Mouse (Mus musculus) mesoderm, embryonic 11.5 days (tissue): Measurements from ENCODE around the gene Vmn2r13.
"Not testable (repeated sequence)": the region's sequence is repeated elsewhere in the genome, so short reads cannot be mapped to it uniquely, and the experiment has no call there.

Experiments used
- DNase-seq: peaks from one replicate; pipeline ENCODE4 v3.0.0-alpha.2; 2012; ENCODE audit warnings: low read depth, low spot score

The Vmn2r13 gene

GRCm38 (mm10) chr5:109192099-109192498 lies at the start of gene Vmn2r13:
TSS of gene Vmn2r13 (minus strand) at chr5:109192199.
- DNase-seq = not testable (repeated sequence)

DNA sequence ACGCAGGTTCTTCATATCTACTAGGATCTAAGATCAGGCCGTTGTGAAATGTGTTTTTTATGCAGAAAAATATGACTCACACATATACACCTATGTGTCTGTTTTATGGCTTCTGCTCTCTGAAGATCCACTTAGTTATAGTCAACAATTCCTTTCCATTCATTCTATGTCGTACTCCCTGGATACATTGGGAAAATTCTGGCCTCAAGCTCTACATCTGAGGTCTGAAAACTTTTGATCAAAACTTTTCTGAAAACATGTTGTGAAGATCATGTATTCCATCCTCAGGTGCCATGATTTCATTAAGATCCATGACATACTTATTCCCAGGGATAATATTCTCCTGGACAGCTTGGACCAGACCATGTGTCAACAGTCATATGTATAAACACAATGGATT lies 32.6 kb upstream of the Vmn2r13 start, which contains the start of gene Vmn2r14:
Gene Vmn2r14, minus strand, starts transcription at position 101 of the 400 bp plus-strand sequence.
- DNase-seq = no peak

DNA sequence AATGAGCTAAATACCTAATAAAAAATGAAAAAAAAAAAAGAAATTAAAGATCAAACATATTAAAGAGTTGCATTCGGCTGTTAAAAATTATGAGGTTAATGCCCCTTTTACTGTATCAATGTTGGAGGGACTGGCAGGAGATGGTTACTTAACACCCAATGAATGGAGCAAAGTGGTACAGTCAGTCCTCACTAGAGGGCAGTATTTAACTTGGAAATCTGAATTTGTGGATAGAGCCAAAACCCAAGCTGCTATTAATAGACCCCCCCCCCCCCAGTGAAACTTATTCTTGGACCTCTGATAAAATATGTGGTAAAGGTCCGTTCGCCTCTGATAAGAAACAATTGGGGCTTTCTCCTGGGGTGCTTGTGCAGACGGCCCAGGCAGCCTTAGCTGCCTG lies 25.1 kb downstream of the Vmn2r13 start:
- not testable (repeated sequence) for DNase-seq

- DNase-seq = no peak
These were observed 31.9 kb downstream of the Vmn2r13 start for GRCm38 (mm10) chr5:109160121-109160520.

DNA sequence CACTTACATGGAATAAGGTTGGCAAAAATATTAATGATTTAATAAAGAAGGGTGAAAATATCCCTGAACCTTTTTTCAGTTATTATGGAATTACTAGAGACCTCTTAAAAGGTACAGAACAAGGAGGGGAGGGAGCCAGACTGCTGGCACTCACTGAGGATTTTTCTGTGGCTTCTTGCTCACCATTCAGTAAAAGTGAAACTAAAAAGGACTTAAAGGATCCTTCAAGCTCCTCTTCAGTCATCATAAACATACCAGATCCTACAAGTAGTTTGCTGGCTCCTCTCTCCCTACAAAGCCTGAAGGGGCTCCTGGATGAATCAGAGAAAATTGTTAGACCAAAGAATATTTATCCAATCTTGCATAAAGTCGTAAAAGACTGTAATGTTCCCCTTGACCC lies 32.4 kb downstream of the Vmn2r13 start:
- DNase-seq = not testable (repeated sequence)

- not testable (repeated sequence) for DNase-seq
These were observed 33.2 kb downstream of the Vmn2r13 start for GRCm38 (mm10) chr5:109158488-109159485.

DNA sequence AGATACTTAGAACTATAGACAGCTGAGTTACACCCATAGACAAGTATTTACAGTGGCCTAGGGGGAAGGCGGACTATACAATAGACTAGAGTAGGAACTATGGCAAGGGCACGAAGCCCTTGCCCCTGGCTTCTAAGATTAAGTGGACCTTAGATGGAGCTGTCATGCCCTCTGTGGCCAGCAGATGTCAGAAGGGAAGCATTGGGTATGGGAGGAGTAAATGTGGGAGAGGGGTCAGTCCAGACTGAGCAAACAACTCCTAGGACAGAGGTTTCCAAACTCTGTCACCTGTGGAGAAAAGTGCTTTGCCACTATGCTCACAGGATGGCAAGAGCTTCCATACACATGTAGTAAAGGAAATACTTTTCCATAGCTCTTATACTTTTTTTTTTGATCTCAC lies 52.5 kb downstream of the Vmn2r13 start:
- DNase-seq = no peak

DNA sequence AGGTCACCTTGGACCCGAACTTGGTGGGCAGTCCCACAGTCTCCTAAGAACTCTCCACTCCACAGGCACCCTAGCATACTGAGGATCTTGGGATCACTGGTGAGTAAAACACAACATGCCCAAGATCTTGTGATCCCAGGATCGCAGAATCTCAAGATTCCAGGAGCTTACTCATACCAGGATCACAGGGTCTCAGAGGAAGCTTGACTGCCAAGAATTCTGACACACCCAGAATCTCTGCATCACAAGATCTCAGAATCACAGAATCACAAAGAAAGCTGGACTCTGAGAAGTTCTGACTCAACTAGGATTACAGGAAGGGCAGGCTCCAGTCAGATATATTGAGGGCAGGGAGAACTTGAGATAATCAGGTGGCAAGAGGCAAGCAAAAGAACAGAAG lies 55.3 kb downstream of the Vmn2r13 start:
- DNase-seq = no peak
